Mouse (Mus musculus) kidney, adult 2 months (tissue): ENCODE measurements at regions not wholly inside any gene's neighbourhood (a gene's known extent, or its start where the extent isn't known, plus 50 kb on each side); places are given as distances from the start of the nearest gene placed in this dataset.

Experiments used
- CTCF ChIP-seq: fragments of 200-500 bp; conservative IDR thresholded peaks from 2 replicates; pipeline ENCODE4 v1.5.1; 2011; ENCODE audit warnings: low read depth, mild to moderate bottlenecking, control low read depth, low read length, moderate library complexity, mixed read lengths; ENCODE audit not compliant: insufficient read depth, insufficient read length
- POLR2A ChIP-seq: fragments of 200-500 bp; IDR thresholded peaks from one replicate; pipeline ENCODE4 v1.6.1; 2011; ENCODE audit warnings: low read depth, low read length, control low read depth

- TF ChIP-seq CTCF, result no peak
- TF ChIP-seq POLR2A, result no peak
Measured at GRCm38 (mm10) chr7:37825766-37826165, 52.3 kb upstream of the Zfp536 start.
